Mouse (Mus musculus) cerebellum, adult 2 months (tissue): ENCODE data around the gene Map1s.

Experiments used
- CTCF ChIP-seq: fragments of 200-500 bp; IDR thresholded peaks from 2 replicates; pipeline ENCODE4 v1.5.1; 2011; ENCODE audit warnings: low read depth, mild to moderate bottlenecking, control low read depth, low read length, moderate library complexity, borderline replicate concordance; ENCODE audit not compliant: insufficient read depth
- POLR2A ChIP-seq: fragments of 200-500 bp; IDR thresholded peaks from 2 replicates; pipeline ENCODE4 v1.6.1; 2011; ENCODE audit warnings: low read length, control low read depth, borderline replicate concordance; ENCODE audit not compliant: insufficient read depth

- TF ChIP-seq CTCF (no peak), POLR2A (no peak)
Measured at GRCm38 (mm10) chr8:70878178-70878577, 27.6 kb upstream of the Map1s start.
